Mouse (Mus musculus) liver, adult 2 months (tissue): ENCODE results near the gene Ssu72.

Experiments used
- CTCF ChIP-seq: fragments of 200-500 bp; IDR thresholded peaks from 2 replicates; pipeline ENCODE4 v1.5.1; 2011; ENCODE audit warnings: low read depth, low read length, control low read depth
- POLR2A ChIP-seq: fragments of 200-500 bp; IDR thresholded peaks from 2 replicates; pipeline ENCODE4 v1.6.1; 2011; ENCODE audit warnings: low read length, control low read depth; ENCODE audit not compliant: insufficient read depth; ENCODE audit errors: extremely low read depth

- TF ChIP-seq POLR2A (no peak), CTCF (no peak)
Measured at GRCm38 (mm10) chr4:155734951-155735702, 30.5 kb downstream of the Ssu72 start.
